Mouse (Mus musculus): ENCODE data around the gene Serpinf1. TPM values are rescaled to one million over a fixed set of nuclear protein-coding genes. Genes with fewer than 3 reads are reported as not detected.
"Not testable (repeated sequence)": the region's sequence is repeated elsewhere in the genome, so short reads cannot be mapped to it uniquely, and the experiment has no call there.

Serpinf1 gene
- total RNA-seq, 2 experiments from 2014 or later, result 21.7 to 32.9 TPM

DNA sequence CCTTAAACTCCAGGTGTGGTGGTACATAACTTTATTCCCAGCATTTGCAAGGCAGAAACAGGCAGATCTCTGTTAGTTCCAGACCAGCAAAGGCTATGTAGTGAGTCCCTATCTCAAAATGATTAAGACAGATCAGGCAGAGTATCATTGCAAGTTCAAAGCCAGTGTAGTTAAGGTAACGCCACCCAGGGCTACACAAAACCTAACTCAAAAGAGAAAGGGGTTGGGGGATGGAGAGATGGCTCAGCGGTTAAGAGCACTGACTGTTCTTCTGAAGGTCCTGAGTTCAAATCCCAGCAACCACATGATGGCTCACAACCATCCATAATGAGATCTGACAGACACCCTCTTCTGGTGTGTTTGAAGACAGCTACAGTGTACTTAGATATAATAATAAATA lies 33.5 kb upstream of the Serpinf1 start:
- not testable (repeated sequence) for DNase-seq

DNA sequence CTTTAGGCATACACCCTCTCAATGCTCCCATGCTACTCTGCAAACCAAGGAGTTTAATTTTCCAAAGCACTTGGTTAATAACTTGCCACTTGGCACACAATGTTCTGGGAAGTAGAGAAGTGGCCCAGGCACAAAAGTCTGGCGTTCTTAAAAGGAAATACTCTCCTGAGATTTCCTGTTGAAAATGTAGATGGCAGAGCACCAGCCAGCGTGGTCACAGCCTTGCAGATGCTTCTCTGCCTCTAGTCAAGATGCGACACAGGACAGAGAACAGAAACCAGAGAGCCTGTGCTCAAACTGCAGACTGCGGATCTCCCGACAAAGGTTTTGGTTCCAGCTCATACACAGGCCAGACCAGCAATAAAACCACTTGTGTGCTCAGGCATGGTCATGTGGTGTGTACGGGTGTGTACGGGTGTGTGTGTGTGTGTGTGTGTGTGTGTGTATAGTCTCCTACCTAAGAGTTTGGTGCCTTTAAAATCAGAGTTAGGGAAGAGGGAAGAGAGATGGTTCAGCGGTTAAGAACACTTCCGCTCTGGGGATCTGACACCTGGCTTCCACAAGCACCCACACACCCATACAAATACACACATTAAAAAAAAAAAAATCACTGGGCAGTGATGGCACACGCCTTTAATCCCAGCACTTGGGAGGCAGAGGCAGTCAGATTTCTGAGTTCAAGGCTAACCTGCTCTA lies 32.7 kb upstream of the Serpinf1 start:
- DNase-seq, result no peak

DNA sequence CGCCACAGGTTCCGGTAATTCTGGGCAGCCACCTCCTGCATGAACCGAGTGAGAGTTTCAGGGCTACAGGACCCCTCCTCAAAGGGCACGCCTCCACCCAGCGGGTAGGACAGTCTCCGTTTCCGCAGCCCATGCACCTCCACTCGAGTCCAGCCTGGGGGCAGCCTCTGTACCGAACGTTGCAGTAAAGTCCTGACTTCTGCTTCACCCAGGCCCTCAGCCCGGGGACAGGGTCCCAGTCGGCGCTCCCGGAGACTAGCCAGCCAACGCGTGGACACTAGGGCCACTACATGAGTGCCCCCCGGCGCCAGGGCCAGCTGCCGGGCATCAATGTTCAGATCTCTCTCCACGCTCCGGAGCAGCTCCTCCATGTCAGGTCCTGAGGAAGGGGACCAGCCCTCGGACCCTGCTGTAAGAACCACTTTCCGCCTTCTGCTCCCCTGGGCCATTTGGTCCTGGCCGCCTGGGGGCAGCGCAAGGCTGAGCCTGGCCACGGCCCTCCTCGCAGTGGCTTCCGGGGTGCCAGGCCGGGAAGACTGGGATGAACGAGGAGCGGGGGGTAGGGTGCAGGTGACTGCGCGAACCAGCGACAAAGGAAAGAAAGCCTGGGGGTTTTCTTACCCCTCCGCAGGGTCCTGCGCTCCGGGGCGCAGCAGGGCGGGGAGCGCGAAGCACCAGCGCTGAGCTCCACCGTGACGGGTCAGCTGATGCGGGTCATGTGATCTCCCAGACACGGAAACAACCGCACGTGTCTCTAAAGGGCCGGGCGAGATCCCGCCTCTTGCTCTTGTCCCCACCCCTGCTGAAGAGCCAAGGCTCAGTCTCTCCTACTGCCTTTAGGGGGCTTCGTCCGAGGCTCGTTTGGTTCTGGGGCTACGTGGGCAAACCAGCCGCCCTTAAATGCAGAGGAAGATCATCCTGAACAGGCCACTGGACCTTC lies 31.8 kb upstream of the Serpinf1 start, which contains the start of gene Wdr81:
Gene Wdr81, minus strand, starts transcription at position 727 of the 940 bp plus-strand sequence.
- peak; percentile 91 to 93 for DNase-seq

DNA sequence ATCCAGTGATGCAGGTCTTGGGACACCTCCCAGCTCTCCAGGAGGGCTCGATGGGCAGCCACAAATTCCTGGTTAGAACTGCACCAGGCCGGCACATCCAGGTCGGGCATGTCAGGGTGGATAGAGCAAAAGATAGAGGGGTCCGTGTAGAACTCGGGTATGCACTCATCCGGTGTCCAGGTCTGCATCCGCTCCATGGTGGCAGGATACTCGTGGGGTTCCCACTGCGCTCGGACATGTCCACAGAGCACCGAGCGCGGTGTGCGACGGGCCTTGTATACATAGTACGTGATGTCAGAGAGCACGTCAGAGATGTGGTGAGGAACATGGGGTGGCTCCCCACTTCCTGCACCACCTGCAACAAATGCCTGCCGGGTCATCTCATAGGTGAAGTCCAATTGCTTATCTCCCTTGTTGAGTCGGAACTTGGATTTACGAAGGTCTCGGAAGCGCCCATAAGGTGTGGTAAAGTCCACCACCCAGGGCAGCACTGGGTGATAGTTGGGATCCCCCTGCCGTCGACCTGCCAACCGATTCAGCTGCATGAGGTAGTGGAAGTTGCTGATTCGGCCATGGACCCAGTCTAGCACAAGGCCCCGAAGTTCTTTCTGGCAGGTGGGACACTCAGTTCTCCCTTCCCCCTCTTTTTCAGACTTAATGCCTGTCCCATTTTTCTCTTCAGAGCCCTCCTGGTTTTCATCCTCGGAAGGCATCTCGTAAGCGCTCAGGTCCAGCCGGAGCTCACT lies 30.5 kb upstream of the Serpinf1 start:
- no peak for DNase-seq

DNA sequence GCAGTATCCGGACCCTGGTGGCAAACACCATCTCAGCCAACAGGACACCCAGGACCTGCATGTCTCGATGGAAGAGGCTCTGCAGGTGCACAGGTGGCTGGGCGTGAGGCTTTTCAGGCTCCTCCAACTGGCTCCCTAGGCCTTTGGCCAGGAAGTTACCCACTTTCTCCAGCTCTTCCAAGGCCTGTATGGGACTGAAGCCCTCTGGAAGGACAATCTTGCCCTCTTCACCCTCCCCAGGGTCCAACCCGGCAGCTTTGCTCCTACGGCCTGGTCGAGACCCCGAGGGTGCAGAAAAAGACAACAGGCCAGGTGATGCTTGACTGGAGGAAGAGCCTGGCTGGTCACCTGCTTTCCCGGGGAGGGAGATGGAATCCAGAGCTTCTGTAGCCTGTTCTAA lies 29.6 kb upstream of the Serpinf1 start:
- DNase-seq, result no peak

DNA sequence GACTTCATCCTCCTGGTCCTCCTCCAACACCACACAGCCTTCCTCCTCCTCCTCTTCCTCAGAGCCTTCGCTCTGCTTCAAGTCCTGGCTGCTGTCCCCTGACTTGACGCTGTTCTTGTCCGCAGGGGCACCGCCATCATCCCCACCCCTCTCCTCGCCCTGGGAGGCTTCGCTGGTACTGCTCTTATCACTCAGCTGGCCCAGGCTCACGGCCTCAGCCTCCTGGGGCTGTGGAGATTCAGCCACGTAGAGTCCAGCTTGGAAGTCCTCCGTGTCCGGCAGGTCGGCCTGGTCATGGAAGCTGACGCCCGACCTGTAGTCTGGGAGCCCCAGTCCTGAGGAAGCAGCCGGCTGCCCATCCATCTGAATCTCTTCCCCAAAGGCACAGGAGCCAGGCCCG lies 28.4 kb upstream of the Serpinf1 start:
- no peak for DNase-seq

DNA sequence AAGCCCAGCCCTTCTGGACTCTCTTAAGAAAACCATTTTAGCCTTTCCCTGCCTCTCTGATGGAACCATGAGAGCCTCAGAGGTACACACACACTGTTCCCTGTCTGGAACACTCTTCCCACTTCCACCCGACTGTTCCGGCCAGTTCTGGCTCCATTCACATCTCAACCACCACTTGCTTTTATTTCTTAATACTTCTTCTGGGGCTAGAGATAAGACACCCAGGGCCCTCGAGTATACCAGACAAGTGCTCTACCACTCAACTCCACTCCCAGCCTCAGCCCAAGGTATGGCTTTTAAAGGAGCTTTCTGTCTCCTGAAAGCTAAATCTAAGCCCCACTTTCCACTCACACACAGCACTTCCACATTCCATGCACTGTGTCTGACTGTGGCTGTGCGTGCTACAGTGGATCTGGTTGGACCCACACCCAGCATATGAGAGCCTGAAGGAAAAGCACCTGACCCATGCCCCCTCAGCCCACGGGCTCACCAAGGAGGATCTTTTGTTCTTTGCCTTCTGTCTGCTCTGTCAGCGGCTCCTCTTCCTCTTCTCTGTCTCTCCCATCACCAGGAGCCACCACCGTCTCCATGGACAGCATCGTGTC lies 27.9 kb upstream of the Serpinf1 start:
- DNase-seq, result no peak

DNA sequence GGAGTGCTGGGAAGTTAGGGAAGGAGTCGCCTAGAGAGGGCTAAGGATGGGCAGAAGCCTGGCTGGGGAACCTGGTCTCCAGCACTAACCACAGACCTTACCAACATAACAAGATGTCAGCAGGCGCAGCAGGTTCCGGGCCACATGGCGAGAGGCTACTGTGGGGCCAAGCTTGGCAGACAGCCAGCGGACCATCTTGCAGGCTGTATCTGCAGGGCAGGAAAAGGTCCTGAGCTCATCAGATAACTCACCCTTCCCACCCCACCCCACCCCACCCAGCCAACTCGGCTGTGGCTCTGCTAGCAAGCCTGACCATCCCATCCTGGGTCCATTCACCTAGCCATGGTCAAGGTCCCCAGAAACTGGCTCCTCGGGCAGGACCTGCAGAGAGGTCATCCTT lies 27.2 kb upstream of the Serpinf1 start:
- no peak for DNase-seq

DNA sequence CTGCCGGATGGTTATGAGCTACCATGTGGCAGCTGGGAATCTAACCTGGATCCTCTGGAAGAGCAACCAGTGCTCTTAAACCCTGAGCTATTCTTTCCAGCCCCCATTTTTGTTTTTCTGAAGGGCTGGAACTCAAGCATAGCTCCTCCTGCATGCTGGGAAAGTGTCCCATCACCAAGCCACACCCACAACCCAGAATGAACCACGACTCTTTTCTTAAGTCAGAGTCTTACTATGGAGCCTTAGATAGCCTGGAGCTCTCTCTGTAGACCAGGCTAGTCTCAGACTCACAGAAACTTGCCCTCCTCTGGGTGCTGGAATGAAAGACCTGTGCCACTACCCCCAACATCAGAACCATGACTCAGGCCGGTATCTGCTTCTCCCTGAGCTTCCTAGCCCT lies 26.1 kb upstream of the Serpinf1 start:
- DNase-seq, result no peak

DNA sequence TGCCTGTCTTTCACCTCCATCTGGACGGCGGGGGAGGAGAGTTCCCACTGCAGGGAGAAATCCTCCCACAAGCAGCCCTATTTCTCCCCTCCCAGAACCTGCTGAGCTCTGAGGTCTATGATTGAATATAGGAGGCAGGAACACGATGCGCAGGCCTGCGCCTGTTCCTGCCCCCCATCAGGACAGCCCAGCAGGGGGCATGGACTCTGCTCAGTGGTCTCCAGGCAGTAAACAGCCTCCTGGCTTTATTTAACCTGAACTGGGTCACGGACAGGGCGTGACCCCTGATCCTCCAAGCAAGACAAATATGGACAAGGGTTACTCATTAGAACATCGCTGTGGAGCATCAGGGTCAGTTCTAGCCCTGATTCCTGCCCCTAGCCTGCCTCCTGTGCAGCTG lies 21.2 kb upstream of the Serpinf1 start:
- no peak for DNase-seq

DNA sequence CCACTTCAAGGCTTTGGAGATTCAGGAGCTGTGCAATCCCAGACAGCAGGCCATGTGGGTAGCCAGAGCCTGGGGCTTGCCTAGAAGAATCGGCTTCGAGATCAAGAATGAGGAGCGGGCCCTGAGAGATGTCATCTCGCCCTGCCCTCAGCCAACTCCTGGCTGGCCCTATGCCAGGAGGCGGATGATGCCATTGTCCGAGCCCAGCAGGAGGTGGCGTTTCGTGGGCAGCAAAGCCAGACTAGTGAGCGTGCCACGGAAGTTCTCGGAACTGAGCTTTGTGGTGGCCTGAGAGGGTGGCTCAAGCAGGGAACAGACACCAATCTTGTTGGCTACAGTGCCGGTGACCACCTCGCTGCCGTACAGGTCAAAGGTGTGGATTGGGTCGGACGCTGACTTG lies 19.1 kb upstream of the Serpinf1 start:
- DNase-seq, result no peak

DNA sequence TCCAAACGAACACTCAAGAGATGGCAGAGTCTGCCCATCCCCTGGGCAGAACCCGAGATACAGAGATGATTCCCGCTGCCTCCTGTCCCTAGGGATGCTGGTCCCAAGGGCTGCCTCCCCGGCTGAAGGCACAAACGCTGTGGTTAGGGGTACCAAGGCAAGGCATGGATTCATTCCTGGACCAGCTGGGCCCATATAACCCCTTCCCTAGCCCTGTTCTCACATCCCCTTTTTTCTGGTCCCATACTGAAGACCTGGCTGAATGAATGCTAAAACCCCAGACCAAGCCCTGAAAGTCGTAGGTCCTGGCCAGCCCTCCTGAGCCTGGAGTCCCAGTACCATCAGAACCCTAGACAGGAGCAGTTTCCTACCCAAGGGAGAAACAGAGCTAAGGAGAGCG lies 18.5 kb upstream of the Serpinf1 start:
- DNase-seq, result no peak

DNA sequence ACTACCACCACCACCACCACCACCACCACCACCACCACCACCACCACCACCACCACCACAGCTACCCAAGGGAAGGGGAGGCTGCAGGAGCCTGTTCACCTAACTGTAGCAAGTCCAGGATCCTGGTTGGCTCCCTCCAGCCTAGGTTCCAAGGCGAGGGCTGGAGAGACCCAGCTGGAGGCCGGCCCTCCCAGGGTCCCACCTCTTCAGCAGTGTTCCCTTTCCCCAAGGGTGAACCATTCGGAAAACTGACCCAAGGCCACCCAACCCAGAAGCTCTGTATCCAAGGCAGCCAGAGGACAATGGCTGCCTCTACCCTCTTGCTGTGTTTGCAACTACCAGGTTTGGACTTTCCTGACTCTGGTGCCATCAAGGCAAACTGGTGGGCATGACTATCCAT lies 17.4 kb upstream of the Serpinf1 start:
- no peak for DNase-seq

DNA sequence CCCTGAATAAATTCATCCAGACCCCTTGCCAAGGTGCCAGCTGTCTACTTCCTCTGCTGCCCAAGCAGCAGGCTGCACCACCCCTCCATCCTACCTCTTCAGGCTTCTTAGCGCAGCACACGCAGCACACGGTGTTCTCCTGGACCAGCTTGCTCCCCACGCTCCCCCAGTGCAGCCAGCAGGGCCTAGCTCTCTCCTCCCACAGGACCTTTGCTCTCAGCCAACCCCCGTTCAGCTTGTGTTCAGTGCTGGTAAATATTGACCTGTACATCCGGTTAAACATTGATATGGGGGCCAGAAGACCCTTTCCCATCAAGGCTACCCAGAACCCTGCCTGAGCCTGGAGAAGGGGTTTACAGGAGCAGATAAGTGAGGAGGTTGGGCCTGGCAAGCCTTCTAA lies 16.9 kb upstream of the Serpinf1 start, which contains the start of gene Serpinf2:
Gene Serpinf2, minus strand, starts transcription at position 229 of the 400 bp plus-strand sequence.
- no peak for DNase-seq

DNA sequence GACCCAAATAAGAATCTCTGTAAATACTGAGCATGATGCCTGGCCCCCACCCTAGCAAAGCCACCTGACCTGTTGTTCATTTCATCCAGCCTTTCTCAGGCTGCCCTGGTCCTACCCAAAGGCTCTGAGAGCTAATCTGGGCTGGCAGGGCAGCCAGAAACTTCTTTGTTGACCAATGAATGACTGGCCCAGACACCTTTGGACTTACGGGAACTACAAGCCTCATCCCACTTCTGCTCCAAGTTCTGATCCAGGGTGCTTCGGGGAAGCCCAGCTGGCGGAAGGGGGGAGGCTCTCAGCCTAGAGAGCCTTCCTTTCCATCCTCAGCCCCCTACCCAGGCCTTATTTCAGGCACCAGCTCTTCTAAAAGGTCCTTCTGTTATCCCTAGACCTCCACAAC lies 16.3 kb upstream of the Serpinf1 start:
- DNase-seq, result no peak

DNA sequence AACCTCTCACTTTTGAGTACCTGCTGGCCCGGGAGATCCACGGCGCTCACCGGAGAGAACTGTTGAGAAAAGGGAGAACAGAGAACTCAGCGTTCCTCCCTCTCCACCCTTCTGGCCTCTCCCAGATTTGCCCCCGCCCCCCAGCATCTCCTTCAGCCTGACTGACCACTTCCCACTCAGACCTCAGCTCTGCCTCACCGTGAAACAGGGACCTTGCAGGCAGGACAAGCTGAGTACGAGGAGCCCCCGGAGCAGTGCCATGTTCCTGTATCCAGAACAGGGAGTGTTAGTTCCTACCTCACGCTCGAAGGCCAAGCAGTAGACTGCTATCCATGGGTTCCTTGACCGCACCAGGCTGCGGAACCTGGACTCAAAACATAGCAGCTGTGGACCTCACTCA lies 15.7 kb upstream of the Serpinf1 start:
- peak in 1 of 2 experiments; percentile 44 for DNase-seq

DNA sequence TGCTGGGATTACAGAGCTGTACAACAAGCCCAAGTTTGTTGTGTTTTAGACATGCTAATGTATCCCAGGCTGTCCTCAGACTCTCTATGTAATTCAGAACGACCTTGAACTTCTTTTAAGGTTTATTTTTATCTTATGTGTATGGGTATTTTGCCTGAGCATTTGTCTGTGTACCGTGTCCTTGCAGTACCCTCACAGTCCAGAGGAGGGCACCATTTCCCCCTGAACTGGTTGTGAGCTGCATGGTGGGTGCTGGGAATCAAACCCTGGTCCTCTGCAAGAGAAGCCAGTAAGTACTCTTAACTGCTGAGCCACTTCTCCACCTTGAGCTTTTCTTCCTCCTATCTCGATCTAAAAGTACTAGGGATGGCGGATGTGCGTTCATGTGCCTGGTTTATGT lies 11.6 kb upstream of the Serpinf1 start:
- DNase-seq, result no peak

DNA sequence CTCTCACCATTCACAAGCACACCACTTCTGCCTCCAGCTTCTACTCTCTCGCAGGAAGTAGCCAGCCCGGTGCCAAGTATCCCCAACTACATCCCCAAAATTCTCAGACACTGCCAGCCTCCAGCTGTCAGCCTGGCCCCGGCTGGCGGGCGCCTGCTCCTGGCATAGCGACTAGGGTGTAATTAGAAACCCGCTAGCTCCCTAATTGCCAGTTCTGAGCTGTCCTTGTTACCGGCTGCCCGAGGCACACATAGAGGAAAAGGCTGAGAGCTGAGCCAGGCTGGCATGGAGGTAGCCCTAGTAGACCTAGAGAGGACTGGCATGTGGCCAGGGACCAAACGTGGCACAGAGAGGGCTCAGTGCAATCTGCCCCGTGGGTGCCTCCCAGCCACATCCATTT lies 8.8 kb upstream of the Serpinf1 start:
- peak in 1 of 2 experiments; percentile 59 for DNase-seq

DNA sequence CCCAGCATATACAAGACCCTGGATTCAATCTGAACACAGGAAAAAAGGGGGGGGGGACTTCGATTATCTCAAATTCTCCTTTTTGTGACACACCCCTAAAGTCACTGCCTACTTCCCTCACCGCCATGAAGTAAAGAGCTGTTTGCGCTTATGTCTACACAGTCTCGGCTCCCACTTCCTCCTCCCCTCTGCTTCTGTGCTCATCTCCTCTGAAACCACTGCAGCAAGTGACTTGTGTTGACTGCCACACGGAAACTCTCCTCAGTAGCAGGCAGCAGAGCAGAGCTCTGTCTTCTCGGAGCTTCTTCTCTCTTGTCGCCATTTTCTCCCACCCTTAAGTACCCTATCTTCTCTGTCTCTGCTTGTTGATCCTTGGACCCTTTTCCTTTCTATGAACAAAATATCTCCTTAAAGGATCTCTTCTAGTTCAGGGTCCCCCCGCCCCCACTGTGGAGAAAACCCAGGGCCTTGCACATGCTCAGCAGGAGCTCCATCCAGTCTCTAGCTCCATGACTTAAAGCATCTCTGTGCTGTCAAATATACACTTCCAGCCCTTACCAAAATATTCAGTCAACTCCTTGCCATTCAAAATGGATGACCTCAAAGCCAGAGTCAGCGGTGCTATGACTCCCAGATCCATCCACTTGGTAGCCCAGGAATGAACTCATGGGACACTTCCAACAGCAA lies 6.7 kb upstream of the Serpinf1 start:
- DNase-seq, result no peak

DNA sequence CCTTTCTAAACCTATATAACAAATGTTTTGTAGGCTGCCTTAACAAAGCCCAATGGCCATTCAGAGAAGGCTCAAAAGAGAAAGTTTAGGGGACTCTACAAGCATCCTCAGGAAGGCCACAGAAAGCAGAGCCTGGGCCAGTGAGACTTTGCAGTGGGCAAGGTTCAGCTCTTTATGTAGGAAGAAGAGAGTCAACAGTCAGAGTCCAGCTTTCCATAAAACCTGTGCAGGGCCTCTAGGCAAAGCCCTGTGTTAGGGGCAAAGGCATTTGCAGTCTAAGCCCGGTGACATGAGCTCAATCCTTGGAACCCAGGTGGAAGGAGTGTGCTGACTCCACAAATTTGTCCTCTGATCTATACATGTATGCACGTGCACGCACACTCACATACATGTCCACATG lies 2.0 kb upstream of the Serpinf1 start:
- no peak for DNase-seq

DNA sequence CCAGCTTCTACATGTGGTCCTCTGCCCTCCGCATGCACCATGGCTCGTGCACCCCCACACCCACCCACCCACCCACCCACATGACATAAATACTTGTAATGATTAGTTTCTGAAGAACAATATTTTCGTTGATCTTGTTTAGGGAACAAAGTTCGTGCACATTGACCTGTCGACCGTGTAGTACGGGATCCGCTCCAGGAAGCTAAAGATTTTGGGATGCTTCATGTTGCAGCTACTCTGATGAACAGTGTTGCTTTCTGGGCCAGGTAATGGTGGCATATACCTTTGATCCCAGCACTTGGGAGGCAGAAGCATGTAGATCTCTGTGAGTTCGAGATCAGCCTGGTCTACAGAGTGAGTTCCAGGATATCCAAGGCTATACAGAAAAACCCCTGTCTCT lies 1.5 kb upstream of the Serpinf1 start:
- DNase-seq, result no peak

DNA sequence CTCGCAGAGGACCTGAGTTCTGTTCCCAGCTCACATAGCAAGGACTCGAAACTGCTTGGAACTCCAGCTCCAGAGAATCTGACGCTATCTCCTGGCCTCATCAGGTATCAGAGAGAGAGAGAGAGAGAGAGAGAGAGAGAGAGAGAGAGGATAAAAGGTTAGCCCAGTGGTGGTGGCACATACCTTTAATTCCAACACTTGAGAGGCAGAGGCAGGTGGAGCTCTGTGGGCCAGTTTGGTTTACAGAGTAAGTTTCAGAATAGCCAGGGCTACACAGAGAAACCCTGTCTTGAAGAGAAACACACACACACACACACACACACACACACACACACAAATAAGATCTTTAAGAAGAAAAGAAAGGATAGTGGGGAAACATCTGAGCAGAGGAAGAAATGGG lies 590 bp upstream of the Serpinf1 start:
- no peak for DNase-seq

Data from adrenal gland, postnatal 36 days (tissue).